Mouse (Mus musculus): Measurements from ENCODE around the gene Kti12.

GRCm38 (mm10) chr4:108811142-108811541, 36.4 kb upstream of the Kti12 start:
- TF ChIP-seq CTCF (IDR thresholded peaks at IDR 0.05) (no peak), EP300 (IDR thresholded peaks at IDR 0.05) (no peak)
